Mouse (Mus musculus): Measurements from ENCODE around the gene Nfatc4. TPM values are rescaled to one million over a fixed set of nuclear protein-coding genes. Genes with fewer than 3 reads are reported as not detected.

Gene Nfatc4
- total and polyA plus RNA-seq, 2 experiments from 2014 or later, result 3.4 to 8.5 TPM

DNA sequence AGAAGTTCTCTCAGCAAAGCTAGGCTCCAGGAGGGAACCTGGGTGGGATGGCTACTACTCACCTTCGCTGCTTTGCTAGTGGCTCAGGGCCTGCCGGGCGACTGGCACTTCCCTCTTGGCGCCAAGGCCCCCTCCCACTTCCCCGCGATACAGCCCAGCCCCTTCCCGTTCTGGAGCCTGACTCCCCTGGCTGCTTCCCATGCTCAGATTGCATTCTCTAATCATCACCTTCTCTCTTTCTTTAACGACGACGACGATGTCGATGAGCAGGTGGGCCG lies 39.0 kb upstream of the Nfatc4 start, which contains the start of gene Adcy4:
TSS of gene Adcy4 (minus strand) at position 138 of the 278 bp plus-strand sequence.
- peaks cover 49% of the 10 kb centered on the region for H3K27me3 ChIP-seq (ENCODE audit: control insufficient read depth, insufficient read depth, low read length)
- H3K9ac ChIP-seq (replicated peaks; ENCODE audit: low read depth, low read length), result peak within 1 kb of the TSS; percentile 47; the same call in 1 of the 2 replicates
- H3K27ac ChIP-seq (ENCODE audit: low read depth), result peak within 1 kb of the TSS; percentile 69
- TF ChIP-seq CTCF (IDR thresholded peaks at IDR 0.05; ENCODE audit: low read depth) (no peak), EP300 (IDR thresholded peaks at IDR 0.05; ENCODE audit: low read depth) (no peak)
- peak within 1 kb of the TSS; percentile 47 for H3K4me3 ChIP-seq (ENCODE audit: low read depth, low read length)
- ATAC-seq (ENCODE audit: insufficient read depth, low read depth) (no peak), DNase-seq (ENCODE audit: low spot score) (no peak)
- peak within 1 kb of the TSS; percentile 61 for H3K4me2 ChIP-seq (ENCODE audit: low read depth, low read length)
- H3K36me3 ChIP-seq (replicated peaks; ENCODE audit: control insufficient read depth, insufficient read depth, low read length), result no peaks in the 10 kb centered on the region; the same call in 1 of the 2 replicates
- peaks cover 10% of the 10 kb centered on the region for H3K4me1 ChIP-seq (ENCODE audit: control insufficient read depth, insufficient read depth)
- no peaks in the 10 kb centered on the region for H3K9me3 ChIP-seq (replicated peaks; ENCODE audit: control insufficient read depth, low read length)
- 5% methylated on average over 13 of the region's 13 CpGs for WGBS

DNA sequence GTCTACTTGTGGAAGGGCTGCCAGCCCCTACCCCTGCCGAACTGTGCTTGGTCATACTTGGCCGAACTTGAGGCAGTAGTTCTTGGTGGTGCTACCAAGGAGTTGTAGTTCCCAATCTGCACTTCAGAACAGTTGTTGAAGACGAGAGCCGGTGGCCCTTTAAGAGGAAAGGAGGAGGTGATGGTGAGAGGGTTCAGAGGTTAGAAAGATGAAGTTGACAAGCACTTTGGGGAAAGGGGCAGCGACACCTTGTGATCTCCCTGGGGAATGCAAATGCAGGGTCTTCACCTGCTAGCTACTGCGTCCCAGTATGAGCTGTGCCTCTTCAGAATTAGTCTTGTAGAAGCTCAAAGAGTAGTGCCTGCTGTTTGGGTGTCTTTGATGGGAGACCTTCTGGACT lies 37.7 kb upstream of the Nfatc4 start:
- ATAC-seq (ENCODE audit: insufficient read depth, low read depth) (no peak), DNase-seq (ENCODE audit: low spot score) (no peak)
- Histone ChIP-seq H3K9ac (replicated peaks; ENCODE audit: low read depth, low read length) (no peak overlapping the region), H3K27ac (ENCODE audit: low read depth) (no peak overlapping the region), H3K36me3 (replicated peaks; ENCODE audit: control insufficient read depth, insufficient read depth, low read length) (no peaks in the 10 kb centered on the region), H3K4me3 (ENCODE audit: low read depth, low read length) (no peak overlapping the region), H3K27me3 (ENCODE audit: control insufficient read depth, insufficient read depth, low read length) (peaks cover 51% of the 10 kb centered on the region), H3K4me1 (ENCODE audit: control insufficient read depth, insufficient read depth) (peaks cover 11% of the 10 kb centered on the region), H3K9me3 (replicated peaks; ENCODE audit: control insufficient read depth, low read length) (no peaks in the 10 kb centered on the region), H3K4me2 (ENCODE audit: low read depth, low read length) (no peak overlapping the region)
- TF ChIP-seq CTCF (IDR thresholded peaks at IDR 0.05; ENCODE audit: low read depth), result no peak
- TF ChIP-seq EP300 (IDR thresholded peaks at IDR 0.05; ENCODE audit: low read depth), result no peak
- WGBS, result 33% methylated on average over 6 of the region's 6 CpGs

GRCm38 (mm10) chr14:55787731-55788130 lies 35.2 kb upstream of the Nfatc4 start:
- no peak overlapping the region for H3K27ac ChIP-seq (ENCODE audit: low read depth)

GRCm38 (mm10) chr14:55788256-55789050 lies 34.5 kb upstream of the Nfatc4 start, which contains the start of gene Ripk3:
Ripk3 (minus strand) TSS chr14:55788865.
- H3K9ac ChIP-seq (replicated peaks; ENCODE audit: low read depth, low read length), result peak within 1 kb of the TSS; percentile 37; the same call in 1 of the 2 replicates
- H3K27ac ChIP-seq (ENCODE audit: low read depth), result no peak within 1 kb of the TSS
- no peak for TF ChIP-seq EP300 (IDR thresholded peaks at IDR 0.05; ENCODE audit: low read depth)
- TF ChIP-seq CTCF (IDR thresholded peaks at IDR 0.05; ENCODE audit: low read depth), result no peak
- no peaks in the 10 kb centered on the region for H3K36me3 ChIP-seq (replicated peaks; ENCODE audit: control insufficient read depth, insufficient read depth, low read length)
- no peak for ATAC-seq (ENCODE audit: insufficient read depth, low read depth)
- H3K9me3 ChIP-seq (replicated peaks; ENCODE audit: control insufficient read depth, low read length), result no peaks in the 10 kb centered on the region
- H3K4me3 ChIP-seq (ENCODE audit: low read depth, low read length), result peak within 1 kb of the TSS; percentile 53
- WGBS, result 5% methylated on average over 40 of the region's 40 CpGs
- no peak for DNase-seq (ENCODE audit: low spot score)
- peak within 1 kb of the TSS; percentile 77 for H3K4me2 ChIP-seq (ENCODE audit: low read depth, low read length)
- peaks cover 11% of the 10 kb centered on the region; the same call in 1 of the 2 replicates for H3K4me1 ChIP-seq (ENCODE audit: control insufficient read depth, insufficient read depth)
- H3K27me3 ChIP-seq (ENCODE audit: control insufficient read depth, insufficient read depth, low read length), result peaks cover 38% of the 10 kb centered on the region

More at GRCm38 (mm10) chr14:55787731-55788130, 35.2 kb upstream of the Nfatc4 start:
- Histone ChIP-seq H3K4me2 (ENCODE audit: low read depth, low read length) (peak overlapping the region; percentile 77), H3K4me3 (ENCODE audit: low read depth, low read length) (peak overlapping the region; percentile 53), H3K9me3 (replicated peaks; ENCODE audit: control insufficient read depth, low read length) (no peaks in the 10 kb centered on the region), H3K9ac (replicated peaks; ENCODE audit: low read depth, low read length) (no peak overlapping the region), H3K27me3 (ENCODE audit: control insufficient read depth, insufficient read depth, low read length) (peaks cover 41% of the 10 kb centered on the region), H3K4me1 (ENCODE audit: control insufficient read depth, insufficient read depth) (peaks cover 11% of the 10 kb centered on the region; the same call in 1 of the 2 replicates), H3K36me3 (replicated peaks; ENCODE audit: control insufficient read depth, insufficient read depth, low read length) (no peaks in the 10 kb centered on the region)
- TF ChIP-seq CTCF (IDR thresholded peaks at IDR 0.05; ENCODE audit: low read depth) (no peak), EP300 (IDR thresholded peaks at IDR 0.05; ENCODE audit: low read depth) (no peak)
- no peak for DNase-seq (ENCODE audit: low spot score)
- ATAC-seq (ENCODE audit: insufficient read depth, low read depth), result no peak
- WGBS, result 37% methylated on average over 11 of the region's 11 CpGs

- H3K4me1 ChIP-seq (ENCODE audit: control insufficient read depth, insufficient read depth), result peaks cover 8% of the 10 kb centered on the region; the same call in 1 of the 2 replicates
- peaks cover 9% of the 10 kb centered on the region for H3K27me3 ChIP-seq (ENCODE audit: control insufficient read depth, insufficient read depth, low read length)
- H3K27ac ChIP-seq (ENCODE audit: low read depth), result no peak overlapping the region
- no peak for DNase-seq (ENCODE audit: low spot score)
- no peaks in the 10 kb centered on the region for H3K36me3 ChIP-seq (replicated peaks; ENCODE audit: control insufficient read depth, insufficient read depth, low read length)
- H3K9me3 ChIP-seq (replicated peaks; ENCODE audit: control insufficient read depth, low read length), result no peaks in the 10 kb centered on the region
- H3K4me3 ChIP-seq (ENCODE audit: low read depth, low read length), result no peak overlapping the region
- no peak overlapping the region for H3K4me2 ChIP-seq (ENCODE audit: low read depth, low read length)
- no peak overlapping the region for H3K9ac ChIP-seq (replicated peaks; ENCODE audit: low read depth, low read length)
- ATAC-seq (ENCODE audit: insufficient read depth, low read depth), result no peak
- TF ChIP-seq CTCF (IDR thresholded peaks at IDR 0.05; ENCODE audit: low read depth) (no peak), EP300 (IDR thresholded peaks at IDR 0.05; ENCODE audit: low read depth) (no peak)
- 63% methylated on average over 2 of the region's 2 CpGs for WGBS
Observed at GRCm38 (mm10) chr14:55793461-55793860, 29.5 kb upstream of the Nfatc4 start.

Measured in heart, postnatal 0 days (tissue).